Mouse (Mus musculus) limb, embryonic 14.5 days (tissue): ENCODE data around the gene Dnttip1. TPM values are rescaled to one million over a fixed set of nuclear protein-coding genes. Genes with fewer than 3 reads are reported as not detected.

Source experiments
- ATAC-seq: fragments of 200-750 bp; cut with Nextera tagmentation; 2 replicates; pipeline ENCODE4 v1.8.0; 2017; ENCODE audit warnings: low read depth, moderate number of reproducible peaks, moderate TSS enrichment; ENCODE audit not compliant: low FRiP score
- DNase-seq: peaks from one replicate; pipeline ENCODE4 v3.0.0-alpha.2; 2015; ENCODE audit warnings: low spot score
- H3K27ac ChIP-seq: fragments of 300-500 bp; sonication (generic); replicated peaks from 2 replicates; pipeline ENCODE4 v1.5.1; 2014; ENCODE audit warnings: low read depth, mild to moderate bottlenecking, low read length, moderate library complexity, mixed read lengths
- H3K27me3 ChIP-seq: fragments of 300-500 bp; sonication (generic); 2 replicates; pipeline ENCODE4 v1.6.1; 2014; ENCODE audit warnings: low read length, mixed read lengths; ENCODE audit not compliant: control insufficient read depth, insufficient read depth
- H3K36me3 ChIP-seq: fragments of 300-500 bp; sonication (generic); 2 replicates; pipeline ENCODE4 v1.6.1; 2014; ENCODE audit warnings: mild to moderate bottlenecking, low read length, moderate library complexity, mixed read lengths; ENCODE audit not compliant: control insufficient read depth, insufficient read depth
- H3K4me1 ChIP-seq: fragments of 300-500 bp; sonication (generic); 2 replicates; pipeline ENCODE4 v1.6.1; 2014; ENCODE audit warnings: antibody characterized with exemption, low read length, mixed read lengths; ENCODE audit not compliant: control insufficient read depth, insufficient read depth
- H3K4me2 ChIP-seq: fragments of 300-500 bp; sonication (generic); replicated peaks from 2 replicates; pipeline ENCODE4 v1.6.1; 2014; ENCODE audit warnings: low read depth, mild to moderate bottlenecking, low read length, moderate library complexity; ENCODE audit not compliant: severe bottlenecking
- H3K4me3 ChIP-seq: fragments of 300-500 bp; sonication (generic); replicated peaks from 2 replicates; pipeline ENCODE4 v1.5.1; 2014; ENCODE audit warnings: low read length
- H3K9ac ChIP-seq: fragments of 300-500 bp; sonication (generic); 2 replicates; pipeline ENCODE4 v1.6.1; 2014; ENCODE audit warnings: mild to moderate bottlenecking, low read depth, low read length, moderate library complexity; ENCODE audit not compliant: severe bottlenecking
- H3K9me3 ChIP-seq: fragments of 300-500 bp; sonication (generic); 2 replicates; pipeline ENCODE4 v1.6.1; 2016; ENCODE audit warnings: low read length; ENCODE audit not compliant: control insufficient read depth
- POLR2A ChIP-seq: fragments of 200-500 bp; IDR thresholded peaks from 2 replicates; pipeline ENCODE4 v1.8.0; 2012; ENCODE audit warnings: inconsistent platforms, mild to moderate bottlenecking, moderate library complexity, borderline replicate concordance; ENCODE audit not compliant: insufficient read depth, insufficient read length; ENCODE audit errors: extremely low read depth
- WGBS: fragments of 180-500 bp; shearing (Covaris S2); extraction: QIAGEN DNeasy Blood & Tissue Kit; methylation state at CpG from one replicate; pipeline ENCODE4 v1.1.7; 2014; 5-methylcytosine and 5-hydroxymethylcytosine counted together
- polyA plus RNA-seq, 2 experiments: library from polyadenylated mRNA; depleted of rRNA in 1 of 2; stranded (reverse) in 1 of 2; unstranded in 1 of 2; fragments of >200 nt; fragmentation: Nextera tagmentation in 1 of 2; extraction: Ambion mirVana in 1 of 2; gene quantifications; 2 replicates each; pipeline versions ENCODE4 v1.2.1 to v1.2.3; 2012 to 2014

The Dnttip1 gene
- polyA plus RNA-seq, 2 experiments, result 58.6 to 70.1 TPM

- Histone ChIP-seq H3K27ac (no peak overlapping the region), H3K27me3 (no peaks in the 10 kb centered on the region), H3K4me1 (peaks cover 10% of the 10 kb centered on the region; the same call in 1 of the 2 replicates), H3K4me2 (no peak overlapping the region), H3K36me3 (no peaks in the 10 kb centered on the region), H3K9me3 (no peaks in the 10 kb centered on the region), H3K9ac (no peak overlapping the region), H3K4me3 (no peak overlapping the region)
- DNase-seq (no peak), ATAC-seq (no peak)
- 74% methylated on average over 4 of the region's 4 CpGs for WGBS
- no peak for TF ChIP-seq POLR2A
Measured at GRCm38 (mm10) chr2:164781876-164782275, 36.1 kb downstream of the Dnttip1 start.

- Histone ChIP-seq H3K9ac (no peak overlapping the region), H3K4me2 (no peak overlapping the region), H3K36me3 (peaks cover 9% of the 10 kb centered on the region), H3K4me1 (peaks cover 14% of the 10 kb centered on the region; the same call in 1 of the 2 replicates), H3K9me3 (no peaks in the 10 kb centered on the region), H3K27ac (no peak overlapping the region), H3K4me3 (no peak overlapping the region), H3K27me3 (no peaks in the 10 kb centered on the region)
- ATAC-seq (no peak), DNase-seq (no peak)
- 72% methylated on average over 7 of the region's 7 CpGs for WGBS
- TF ChIP-seq POLR2A, result no peak
Measured at GRCm38 (mm10) chr2:164783926-164784581, 38.3 kb downstream of the Dnttip1 start.

DNA sequence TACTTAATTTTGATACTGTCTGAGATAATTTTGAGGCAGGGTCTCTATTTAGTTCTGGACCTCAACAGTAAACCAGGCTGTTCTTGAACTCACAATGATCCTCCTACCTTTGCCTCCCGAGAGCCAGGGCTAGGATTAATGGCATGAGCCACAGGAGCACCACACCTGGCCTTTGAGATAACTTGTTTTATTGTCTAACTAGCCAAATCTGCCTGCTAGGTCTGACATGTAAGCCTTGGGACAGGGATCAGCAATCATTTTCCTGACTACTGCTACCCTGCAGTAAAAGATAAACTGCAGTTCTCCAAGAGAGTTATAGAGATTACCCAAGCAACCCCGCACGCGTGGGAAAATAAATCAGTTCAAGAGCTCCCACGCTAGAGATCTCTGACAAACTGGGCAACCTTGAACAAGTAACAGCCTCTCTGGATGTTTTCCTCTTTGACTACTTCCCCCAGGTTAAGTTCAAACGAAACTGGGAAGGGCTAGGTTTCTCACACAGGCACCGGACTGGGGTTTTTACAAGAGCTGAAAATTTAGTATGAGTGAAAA is 39.2 kb downstream of the Dnttip1 start:
- DNase-seq, result no peak
- WGBS, result 6% methylated on average over 7 of the region's 7 CpGs
- no peak for ATAC-seq

GRCm38 (mm10) chr2:164785481-164786387 is 40.0 kb downstream of the Dnttip1 start, which contains the start of gene Snx21:
Gene Snx21, plus strand, starts transcription at chr2:164785823.
- ATAC-seq (peak; percentile 91), DNase-seq (peak; percentile 83)
- peak within 1 kb of the TSS; percentile 84 for H3K27ac ChIP-seq
- no peak; the same call in 1 of the 2 replicates for TF ChIP-seq POLR2A
- peaks cover 16% of the 10 kb centered on the region for H3K36me3 ChIP-seq
- H3K27me3 ChIP-seq, result no peaks in the 10 kb centered on the region
- peak within 1 kb of the TSS; percentile 77 for H3K9ac ChIP-seq
- peak within 1 kb of the TSS; percentile 78 for H3K4me3 ChIP-seq
- no peaks in the 10 kb centered on the region for H3K9me3 ChIP-seq
- peaks cover 14% of the 10 kb centered on the region; the same call in 1 of the 2 replicates for H3K4me1 ChIP-seq
- peak within 1 kb of the TSS; percentile 91 for H3K4me2 ChIP-seq
- under 1% methylated on average over 69 of the region's 89 CpGs for WGBS

More for the DNA sequence above, 39.2 kb downstream of the Dnttip1 start:
- Histone ChIP-seq H3K4me1 (peaks cover 14% of the 10 kb centered on the region; the same call in 1 of the 2 replicates), H3K27ac (peak overlapping the region; percentile 84; the same call in 1 of the 2 replicates), H3K4me2 (peak overlapping the region; percentile 91), H3K9me3 (no peaks in the 10 kb centered on the region), H3K9ac (peak overlapping the region; percentile 77), H3K36me3 (peaks cover 11% of the 10 kb centered on the region), H3K27me3 (no peaks in the 10 kb centered on the region), H3K4me3 (peak overlapping the region; percentile 78)
- no peak for TF ChIP-seq POLR2A

- Histone ChIP-seq H3K4me3 (peak overlapping the region; percentile 78), H3K9me3 (no peaks in the 10 kb centered on the region), H3K4me2 (peak overlapping the region; percentile 91), H3K27me3 (no peaks in the 10 kb centered on the region), H3K27ac (peak overlapping the region; percentile 84), H3K4me1 (peaks cover 14% of the 10 kb centered on the region; the same call in 1 of the 2 replicates), H3K9ac (peak overlapping the region; percentile 77), H3K36me3 (peaks cover 22% of the 10 kb centered on the region)
- no peak for TF ChIP-seq POLR2A
- DNase-seq, result no peak
- no peak for ATAC-seq
- 6% methylated on average over 15 of the region's 15 CpGs for WGBS
Measured at GRCm38 (mm10) chr2:164786388-164786885, 40.7 kb downstream of the Dnttip1 start.
